Mouse (Mus musculus) stomach, postnatal 0 days (tissue): Measurements from ENCODE around the gene Gm20479. TPM values are rescaled to one million over a fixed set of nuclear protein-coding genes. Genes with fewer than 3 reads are reported as not detected.

Experiments used
- ATAC-seq: fragments of 200-750 bp; cut with Nextera tagmentation; 2 replicates; pipeline ENCODE4 v1.8.0; 2017; ENCODE audit not compliant: low FRiP score, low TSS enrichment
- DNase-seq: peaks from one replicate; pipeline ENCODE4 v3.0.0-alpha.2; 2016; ENCODE audit warnings: low spot score
- H3K27ac ChIP-seq: fragments of 300-500 bp; sonication (generic); replicated peaks from 2 replicates; pipeline ENCODE4 v1.5.1; 2014; ENCODE audit warnings: mild to moderate bottlenecking, control low read depth
- H3K27me3 ChIP-seq: fragments of 300-500 bp; sonication (generic); 2 replicates; pipeline ENCODE4 v1.6.1; 2014; ENCODE audit warnings: low read length; ENCODE audit not compliant: control insufficient read depth, insufficient read depth
- H3K36me3 ChIP-seq: fragments of 300-500 bp; sonication (generic); 2 replicates; pipeline ENCODE4 v1.6.1; 2014; ENCODE audit warnings: low read length, mixed read lengths; ENCODE audit not compliant: control insufficient read depth, insufficient read depth
- H3K4me1 ChIP-seq: fragments of 300-500 bp; sonication (generic); replicated peaks from 2 replicates; pipeline ENCODE4 v1.6.1; 2014; ENCODE audit warnings: antibody characterized with exemption; ENCODE audit not compliant: control insufficient read depth, insufficient read depth
- H3K4me2 ChIP-seq: fragments of 300-500 bp; sonication (generic); replicated peaks from 2 replicates; pipeline ENCODE4 v1.6.1; 2014; ENCODE audit warnings: low read depth, mild to moderate bottlenecking, control low read depth, moderate library complexity
- H3K4me3 ChIP-seq: fragments of 300-500 bp; sonication (generic); 2 replicates; pipeline ENCODE4 v1.5.1; 2014; ENCODE audit warnings: low read depth, low read length, control low read depth
- H3K9ac ChIP-seq: fragments of 300-500 bp; sonication (generic); 2 replicates; pipeline ENCODE4 v1.6.1; 2014; ENCODE audit warnings: mild to moderate bottlenecking, low read length, control low read depth, mixed read lengths
- H3K9me3 ChIP-seq: fragments of 300-500 bp; sonication (generic); 2 replicates; pipeline ENCODE4 v1.6.1; 2016; ENCODE audit warnings: low read length; ENCODE audit not compliant: control insufficient read depth
- CTCF ChIP-seq: IDR thresholded peaks from 2 replicates; pipeline ENCODE4 v1.5.1; 2016; ENCODE audit warnings: antibody characterized with exemption, low read depth, mild to moderate bottlenecking, moderate library complexity
- EP300 ChIP-seq: optimal IDR thresholded peaks from 2 replicates; pipeline ENCODE3; 2016; ENCODE audit warnings: antibody characterized with exemption
- WGBS: fragments of 180-500 bp; shearing (Covaris S2); extraction: QIAGEN DNeasy Blood & Tissue Kit; methylation state at CpG from one replicate; pipeline ENCODE4 v1.1.7; 2014; 5-methylcytosine and 5-hydroxymethylcytosine counted together
- polyA plus RNA-seq: library from polyadenylated mRNA; unstranded; fragments of >200 nt; fragmentation: Nextera tagmentation; extraction: Ambion mirVana; gene quantifications from 2 replicates; pipeline ENCODE4 v1.2.1, GENCODE M21; 2015

Gm20479 gene
- polyA plus RNA-seq, 1 experiment from 2014 or later = 0.28 TPM

DNA sequence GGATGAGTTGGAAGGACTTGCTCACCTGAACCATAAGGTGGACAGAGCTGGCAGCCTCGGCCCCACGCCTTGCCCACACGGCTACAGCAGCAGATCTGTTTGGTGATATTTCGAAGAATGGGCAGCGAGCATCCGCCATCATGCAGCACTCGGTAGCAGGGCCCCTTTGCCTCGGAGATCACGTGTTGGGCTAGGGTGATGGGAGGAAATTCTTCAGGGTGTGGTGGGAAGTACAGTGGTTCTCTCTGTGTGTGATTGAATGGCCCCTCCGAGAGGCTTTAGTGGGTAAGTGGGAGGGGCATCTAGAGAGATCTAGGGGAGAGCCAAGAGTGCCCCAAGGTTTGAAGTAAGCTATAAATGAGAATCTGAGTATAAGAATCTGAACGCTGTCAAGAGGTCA lies 29.1 kb downstream of the Gm20479 start:
- no peak overlapping the region for H3K4me3 ChIP-seq
- no peak overlapping the region for H3K27ac ChIP-seq
- WGBS = 87% methylated on average over 11 of the region's 11 CpGs
- no peaks in the 10 kb centered on the region for H3K9me3 ChIP-seq
- no peak overlapping the region for H3K4me2 ChIP-seq
- 0 out of 2 replicates have a peak, but pooled peaks cover 4% of the 10 kb centered on the region for H3K4me1 ChIP-seq
- peaks cover 12% of the 10 kb centered on the region for H3K36me3 ChIP-seq
- H3K27me3 ChIP-seq = no peaks in the 10 kb centered on the region
- DNase-seq (no peak), ATAC-seq (no peak)
- TF ChIP-seq CTCF (no peak), EP300 (no peak)
- no peak overlapping the region for H3K9ac ChIP-seq

GRCm38 (mm10) chr7:27327500-27327899 lies 29.7 kb downstream of the Gm20479 start:
- Histone ChIP-seq H3K27ac (no peak overlapping the region), H3K36me3 (peaks cover 12% of the 10 kb centered on the region), H3K9me3 (no peaks in the 10 kb centered on the region), H3K9ac (no peak overlapping the region), H3K27me3 (no peaks in the 10 kb centered on the region), H3K4me3 (no peak overlapping the region), H3K4me1 (0 out of 2 replicates have a peak, but pooled peaks cover 4% of the 10 kb centered on the region), H3K4me2 (no peak overlapping the region)
- TF ChIP-seq CTCF (no peak), EP300 (no peak)
- no peak for DNase-seq
- 93% methylated on average over 8 of the region's 8 CpGs for WGBS
- ATAC-seq = no peak

- Histone ChIP-seq H3K4me3 (no peak overlapping the region), H3K27me3 (no peaks in the 10 kb centered on the region), H3K36me3 (peaks cover 14% of the 10 kb centered on the region), H3K4me1 (0 out of 2 replicates have a peak, but pooled peaks cover 2% of the 10 kb centered on the region), H3K4me2 (peak overlapping the region; percentile 31; the same call in 1 of the 2 replicates), H3K27ac (no peak overlapping the region), H3K9ac (no peak overlapping the region), H3K9me3 (no peaks in the 10 kb centered on the region)
- DNase-seq = peak; percentile 40
- 66% methylated on average over 34 of the region's 34 CpGs for WGBS
- TF ChIP-seq CTCF (no peak), EP300 (no peak)
- peak; percentile 16; the same call in 1 of the 2 replicates for ATAC-seq
These were observed 30.9 kb downstream of the Gm20479 start for GRCm38 (mm10) chr7:27326101-27326880.

- Histone ChIP-seq H3K4me1 (0 out of 2 replicates have a peak, but pooled peaks cover 2% of the 10 kb centered on the region), H3K27me3 (no peaks in the 10 kb centered on the region), H3K4me3 (no peak overlapping the region), H3K27ac (no peak overlapping the region), H3K9ac (0 out of 2 replicates have a peak overlapping the region, but pooled peaks have one; percentile 35), H3K36me3 (peaks cover 14% of the 10 kb centered on the region), H3K4me2 (peak overlapping the region; percentile 31), H3K9me3 (no peaks in the 10 kb centered on the region)
- DNase-seq (peak; percentile 76), ATAC-seq (peak; percentile 38)
- TF ChIP-seq EP300 (no peak), CTCF (no peak)
- 25% methylated on average over 24 of the region's 24 CpGs for WGBS
These were observed 31.5 kb downstream of the Gm20479 start for GRCm38 (mm10) chr7:27325697-27326096.

DNA sequence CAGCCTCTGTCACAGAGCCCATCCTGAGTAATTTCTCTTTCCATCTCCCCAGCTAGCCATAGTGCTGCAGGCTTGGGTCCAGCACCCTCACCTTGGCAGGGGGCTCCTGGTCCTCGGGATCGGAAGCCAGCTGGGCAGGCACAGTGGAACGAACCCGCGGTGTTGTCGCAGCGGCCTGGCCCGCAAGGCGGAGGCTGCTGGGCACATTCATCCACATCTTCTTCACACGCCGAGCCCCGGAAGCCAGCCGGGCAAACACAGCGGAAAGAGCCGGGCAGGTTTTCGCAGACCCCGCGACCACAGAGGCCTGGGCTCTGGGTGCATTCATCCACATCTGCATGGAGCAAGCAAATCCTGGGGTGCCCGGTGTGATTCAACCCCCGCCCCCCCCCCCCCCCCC lies 32.3 kb downstream of the Gm20479 start:
- no peak for ATAC-seq
- no peaks in the 10 kb centered on the region for H3K9me3 ChIP-seq
- H3K36me3 ChIP-seq = peaks cover 14% of the 10 kb centered on the region
- H3K4me3 ChIP-seq = no peak overlapping the region
- H3K4me1 ChIP-seq = 0 out of 2 replicates have a peak, but pooled peaks cover 2% of the 10 kb centered on the region
- H3K27me3 ChIP-seq = no peaks in the 10 kb centered on the region
- no peak for DNase-seq
- WGBS = 77% methylated on average over 19 of the region's 20 CpGs
- TF ChIP-seq CTCF (no peak), EP300 (no peak)
- H3K4me2 ChIP-seq = no peak overlapping the region
- no peak overlapping the region for H3K27ac ChIP-seq
- no peak overlapping the region for H3K9ac ChIP-seq

- 0 out of 2 replicates have a peak, but pooled peaks cover 2% of the 10 kb centered on the region for H3K4me1 ChIP-seq
These were observed 33.1 kb downstream of the Gm20479 start for GRCm38 (mm10) chr7:27324161-27324560.

More at GRCm38 (mm10) chr7:27324161-27324560, 33.1 kb downstream of the Gm20479 start:
- Histone ChIP-seq H3K4me2 (no peak overlapping the region), H3K9ac (no peak overlapping the region), H3K27ac (no peak overlapping the region), H3K36me3 (peaks cover 14% of the 10 kb centered on the region), H3K9me3 (no peaks in the 10 kb centered on the region), H3K4me3 (no peak overlapping the region), H3K27me3 (no peaks in the 10 kb centered on the region)
- TF ChIP-seq EP300 (no peak), CTCF (no peak)
- 97% methylated on average over 10 of the region's 11 CpGs for WGBS
- DNase-seq (no peak), ATAC-seq (no peak)
